Mouse (Mus musculus) forebrain, embryonic 16.5 days (tissue): Measurements from ENCODE around the gene H2-Q6. TPM values are rescaled to one million over a fixed set of nuclear protein-coding genes. Genes with fewer than 3 reads are reported as not detected.
"Not testable (repeated sequence)": the region's sequence is repeated elsewhere in the genome, so short reads cannot be mapped to it uniquely, and the experiment has no call there.

Experiments
- ATAC-seq: fragments of 200-750 bp; cut with Nextera tagmentation; 2 replicates; pipeline ENCODE4 v1.8.0; 2017; ENCODE audit warnings: mild to moderate bottlenecking, moderate library complexity
- H3K27ac ChIP-seq: fragments of 300-500 bp; sonication (generic); 2 replicates; pipeline ENCODE4 v1.5.1; 2014; ENCODE audit warnings: low read length, control low read depth
- H3K27me3 ChIP-seq: fragments of 300-500 bp; sonication (generic); replicated peaks from 2 replicates; pipeline ENCODE4 v1.6.1; 2014; ENCODE audit warnings: low read length; ENCODE audit not compliant: control insufficient read depth, insufficient read depth
- H3K36me3 ChIP-seq: fragments of 300-500 bp; sonication (generic); 2 replicates; pipeline ENCODE4 v1.6.1; 2014; ENCODE audit not compliant: control insufficient read depth, insufficient read depth
- H3K4me1 ChIP-seq: fragments of 300-500 bp; sonication (generic); replicated peaks from 2 replicates; pipeline ENCODE4 v1.6.1; 2014; ENCODE audit warnings: low read length; ENCODE audit not compliant: control insufficient read depth, insufficient read depth
- H3K4me2 ChIP-seq: fragments of 300-500 bp; sonication (generic); 2 replicates; pipeline ENCODE4 v1.6.1; 2014; ENCODE audit warnings: mild to moderate bottlenecking, low read length, control low read depth
- H3K4me3 ChIP-seq: fragments of 300-500 bp; sonication (generic); replicated peaks from 2 replicates; pipeline ENCODE4 v1.5.1; 2014; ENCODE audit warnings: mild to moderate bottlenecking, low read length, control low read depth
- H3K9ac ChIP-seq: fragments of 300-500 bp; sonication (generic); replicated peaks from 2 replicates; pipeline ENCODE4 v1.6.1; 2014; ENCODE audit warnings: low read depth, low read length, control low read depth
- H3K9me3 ChIP-seq: fragments of 300-500 bp; sonication (generic); 2 replicates; pipeline ENCODE4 v1.6.1; 2016; ENCODE audit warnings: low read length; ENCODE audit not compliant: control insufficient read depth
- WGBS: fragments of 180-500 bp; shearing (Covaris S2); extraction: QIAGEN DNeasy Blood & Tissue Kit; methylation state at CpG from one replicate; pipeline ENCODE4 v1.1.7; 2014; 5-methylcytosine and 5-hydroxymethylcytosine counted together
- polyA plus RNA-seq: library from polyadenylated mRNA; unstranded; fragments of >200 nt; fragmentation: Nextera tagmentation; extraction: Ambion mirVana; gene quantifications from 2 replicates; pipeline ENCODE4 v1.2.1, GENCODE M21; 2015

H2-Q6 gene
- polyA plus RNA-seq, 1 experiment from 2014 or later = 0.60 TPM

- not testable (repeated sequence) for H3K4me1 ChIP-seq, H3K36me3 ChIP-seq, H3K27ac ChIP-seq, H3K9me3 ChIP-seq, H3K27me3 ChIP-seq, H3K4me3 ChIP-seq, H3K4me2 ChIP-seq, H3K9ac ChIP-seq
- peak; percentile 63 for ATAC-seq
- 55% methylated on average over 2 of the region's 10 CpGs for WGBS
These were observed 9.1 kb upstream of the H2-Q6 start for GRCm38 (mm10) chr17:35415273-35416129.

DNA sequence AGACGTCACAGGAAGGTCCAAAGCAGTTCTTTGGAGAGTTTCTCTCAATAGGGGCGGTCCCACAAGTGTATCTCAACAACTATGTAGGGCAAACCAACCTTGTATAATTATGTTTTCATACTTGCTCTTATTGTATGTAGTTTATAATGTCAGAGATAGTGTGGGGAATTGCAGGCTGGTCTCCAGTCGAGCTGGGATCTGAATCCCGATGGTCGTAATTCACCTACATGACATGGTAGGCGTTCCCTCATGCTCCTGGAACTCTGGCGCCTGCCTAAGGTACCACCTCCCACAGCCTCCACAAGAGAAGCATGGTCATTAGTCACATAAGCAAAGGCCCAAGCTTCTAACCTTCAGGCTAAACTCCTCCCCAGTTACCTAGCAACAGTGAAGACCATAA lies 5.9 kb upstream of the H2-Q6 start:
- Histone ChIP-seq H3K9ac (no peak overlapping the region), H3K4me2 (no peak overlapping the region), H3K4me3 (no peak overlapping the region), H3K4me1 (no peaks in the 10 kb centered on the region), H3K9me3 (no peaks in the 10 kb centered on the region), H3K27ac (no peak overlapping the region), H3K36me3 (no peaks in the 10 kb centered on the region), H3K27me3 (0 out of 2 replicates have a peak, but pooled peaks cover 2% of the 10 kb centered on the region)
- WGBS = 86% methylated on average over 7 of the region's 7 CpGs
- ATAC-seq = no peak

- ATAC-seq, H3K4me1 ChIP-seq, H3K9me3 ChIP-seq, H3K36me3 ChIP-seq, H3K4me3 ChIP-seq, H3K27ac ChIP-seq, H3K9ac ChIP-seq, H3K4me2 ChIP-seq, H3K27me3 ChIP-seq: not testable (repeated sequence)
- 74% methylated on average over 4 of the region's 4 CpGs for WGBS
These were observed 5.1 kb upstream of the H2-Q6 start for GRCm38 (mm10) chr17:35419564-35419963.

GRCm38 (mm10) chr17:35420206-35420810 lies 4.3 kb upstream of the H2-Q6 start:
- H3K9ac ChIP-seq, H3K4me1 ChIP-seq, H3K36me3 ChIP-seq, ATAC-seq, H3K4me3 ChIP-seq, H3K27ac ChIP-seq, H3K4me2 ChIP-seq, H3K27me3 ChIP-seq, H3K9me3 ChIP-seq: not testable (repeated sequence)
- 15% methylated on average over 11 of the region's 11 CpGs for WGBS

GRCm38 (mm10) chr17:35421331-35421730 lies 3.3 kb upstream of the H2-Q6 start:
- not testable (repeated sequence) for H3K4me3 ChIP-seq, H3K4me1 ChIP-seq, H3K4me2 ChIP-seq, H3K9me3 ChIP-seq, H3K9ac ChIP-seq, H3K36me3 ChIP-seq, H3K27ac ChIP-seq, ATAC-seq, H3K27me3 ChIP-seq
- WGBS = 90% methylated on average over 4 of the region's 4 CpGs

DNA sequence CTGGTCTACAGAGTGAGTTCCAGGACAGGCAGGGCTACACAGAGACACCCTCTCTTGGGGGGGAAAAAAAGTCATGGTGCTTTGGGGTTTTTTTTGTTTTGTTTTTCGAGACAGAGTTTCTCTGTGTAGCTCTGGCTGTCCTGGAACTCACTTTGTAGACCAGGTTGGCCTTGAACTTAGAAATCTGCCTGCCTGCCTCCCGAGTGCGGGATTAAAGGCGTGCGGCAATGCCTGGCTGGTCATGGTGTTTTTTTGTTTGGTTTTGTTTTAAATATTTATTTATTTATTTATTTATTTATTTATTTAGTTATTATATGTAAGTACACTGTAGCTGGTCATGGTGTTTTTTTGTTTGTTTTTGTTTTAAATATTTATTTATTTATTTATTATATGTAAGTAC lies 2.3 kb upstream of the H2-Q6 start:
- WGBS = 89% methylated on average over 5 of the region's 5 CpGs
- not testable (repeated sequence) for H3K9ac ChIP-seq, H3K4me2 ChIP-seq, H3K27ac ChIP-seq, ATAC-seq, H3K27me3 ChIP-seq, H3K4me1 ChIP-seq, H3K36me3 ChIP-seq, H3K4me3 ChIP-seq, H3K9me3 ChIP-seq

DNA sequence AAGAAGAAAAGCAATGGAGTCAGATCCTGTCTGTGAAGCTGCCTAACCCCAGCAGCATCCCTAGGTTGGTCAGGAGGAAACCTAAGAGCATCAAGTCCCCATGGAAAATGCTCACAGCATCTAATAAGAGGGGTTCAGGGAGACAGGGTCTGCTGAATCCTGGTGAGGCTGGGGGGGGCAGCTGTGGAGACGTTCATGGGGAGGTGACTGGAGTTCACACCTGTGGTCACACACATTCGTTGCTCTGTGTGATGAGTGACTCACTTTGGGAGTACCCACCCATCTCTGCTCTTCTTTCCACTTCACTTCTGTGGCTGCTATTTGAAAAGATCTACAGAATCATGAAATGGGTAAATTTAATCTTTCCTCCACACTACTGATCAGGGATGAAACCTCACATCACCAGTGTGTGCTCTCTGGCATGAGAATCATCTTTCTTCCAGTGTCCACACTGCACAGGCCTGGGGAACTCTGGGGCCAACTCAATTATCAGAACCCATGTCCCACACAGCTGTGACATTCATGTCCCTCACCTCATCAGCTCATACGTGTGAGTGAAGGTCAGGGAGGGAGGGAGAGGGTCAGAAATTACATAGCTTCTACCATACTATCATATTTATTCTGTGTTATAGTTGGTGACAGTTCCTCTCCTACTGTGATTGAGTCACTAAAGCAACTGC lies 1.4 kb upstream of the H2-Q6 start:
- 79% methylated on average over 3 of the region's 3 CpGs for WGBS
- ATAC-seq, H3K4me2 ChIP-seq: not testable (repeated sequence)

GRCm38 (mm10) chr17:35424106-35424505 lies 544 bp upstream of the H2-Q6 start:
- 86% methylated on average over 3 of the region's 3 CpGs for WGBS
- not testable (repeated sequence) for H3K4me1 ChIP-seq

More for the DNA sequence above, 1.4 kb upstream of the H2-Q6 start:
- not testable (repeated sequence) for H3K9ac ChIP-seq, H3K36me3 ChIP-seq, H3K27ac ChIP-seq, H3K4me1 ChIP-seq, H3K9me3 ChIP-seq, H3K27me3 ChIP-seq, H3K4me3 ChIP-seq

GRCm38 (mm10) chr17:35425474-35425873 lies 824 bp downstream of the H2-Q6 start:
- H3K9ac ChIP-seq, H3K4me3 ChIP-seq, ATAC-seq, H3K27ac ChIP-seq, H3K9me3 ChIP-seq, H3K27me3 ChIP-seq, H3K36me3 ChIP-seq, H3K4me1 ChIP-seq: not testable (repeated sequence)
- H3K4me2 ChIP-seq = peak overlapping the region; percentile 55
- WGBS = 12% methylated on average over 28 of the region's 28 CpGs

More at GRCm38 (mm10) chr17:35424106-35424505, 544 bp upstream of the H2-Q6 start:
- ATAC-seq, H3K9me3 ChIP-seq, H3K4me3 ChIP-seq, H3K27ac ChIP-seq, H3K4me2 ChIP-seq, H3K36me3 ChIP-seq, H3K27me3 ChIP-seq, H3K9ac ChIP-seq: not testable (repeated sequence)
